Mouse (Mus musculus) layer of hippocampus, adult 2 months (tissue): ENCODE measurements at regions not wholly inside any gene's neighbourhood (a gene's known extent, or its start where the extent isn't known, plus 50 kb on each side); places are given as distances from the start of the nearest gene placed in this dataset.
A peak's percentile ranks its signal among the peaks of the same experiment; 100 is the strongest.

Source experiments
- DNase-seq, 2 experiments: peaks; one replicate each; pipeline ENCODE4 v3.0.0; 2022; ENCODE audit warnings: low spot score in 2 of 2
- H3K27ac ChIP-seq: fragments of 200-600 bp; 2 replicates; pipeline ENCODE4 v1.8.1; 2022
- H3K4me3 ChIP-seq: fragments of 200-600 bp; 2 replicates; pipeline ENCODE4 v1.8.1; 2022; ENCODE audit warnings: mild to moderate bottlenecking
- CTCF ChIP-seq: fragments of 200-600 bp; conservative IDR thresholded peaks from 2 replicates; pipeline ENCODE4 v1.8.1; 2022; ENCODE audit warnings: antibody characterized with exemption, mild to moderate bottlenecking, moderate library complexity

- no peak for DNase-seq
- H3K27ac ChIP-seq, result no peak overlapping the region
- no peak overlapping the region for H3K4me3 ChIP-seq
- no peak for TF ChIP-seq CTCF
Observed at GRCm38 (mm10) chr15:7597335-7597734, 199.1 kb upstream of the Egflam start.

GRCm38 (mm10) chr15:7597805-7598204, 199.6 kb upstream of the Egflam start:
- Histone ChIP-seq H3K27ac (no peak overlapping the region), H3K4me3 (no peak overlapping the region)
- no peak for DNase-seq
- no peak for TF ChIP-seq CTCF

GRCm38 (mm10) chr15:7601540-7601939, 203.3 kb upstream of the Egflam start:
- no peak for DNase-seq
- no peak for TF ChIP-seq CTCF
- Histone ChIP-seq H3K4me3 (no peak overlapping the region), H3K27ac (no peak overlapping the region)

DNA sequence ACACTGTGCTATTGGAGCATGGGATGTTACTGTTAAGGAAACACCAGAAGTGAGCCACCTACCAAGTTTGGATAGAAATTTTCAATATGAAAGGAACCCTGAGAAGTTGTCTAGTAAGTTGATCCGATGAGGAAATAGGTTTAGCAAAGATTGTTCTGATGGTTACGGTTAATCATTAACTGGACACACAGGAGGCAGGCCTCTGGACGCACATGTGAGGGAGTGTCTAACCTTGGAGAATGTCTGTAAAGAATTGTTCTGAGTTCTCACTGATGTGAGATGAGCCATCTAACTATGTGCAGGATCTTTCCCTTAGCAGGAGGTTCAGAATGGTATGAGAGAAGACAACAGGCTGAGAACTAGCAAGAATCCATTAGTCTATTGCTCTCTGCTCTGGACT, 205.8 kb upstream of the Gdnf start:
- DNase-seq, result no peak
- Histone ChIP-seq H3K27ac (no peak overlapping the region), H3K4me3 (no peak overlapping the region)
- TF ChIP-seq CTCF, result no peak

GRCm38 (mm10) chr15:7617954-7618353, 192.7 kb upstream of the Gdnf start:
- TF ChIP-seq CTCF, result no peak
- Histone ChIP-seq H3K27ac (no peak overlapping the region), H3K4me3 (no peak overlapping the region)
- no peak for DNase-seq

GRCm38 (mm10) chr15:7623026-7623425, 187.6 kb upstream of the Gdnf start:
- no peak overlapping the region for H3K4me3 ChIP-seq
- no peak for DNase-seq
- no peak for TF ChIP-seq CTCF
- no peak overlapping the region for H3K27ac ChIP-seq

DNA sequence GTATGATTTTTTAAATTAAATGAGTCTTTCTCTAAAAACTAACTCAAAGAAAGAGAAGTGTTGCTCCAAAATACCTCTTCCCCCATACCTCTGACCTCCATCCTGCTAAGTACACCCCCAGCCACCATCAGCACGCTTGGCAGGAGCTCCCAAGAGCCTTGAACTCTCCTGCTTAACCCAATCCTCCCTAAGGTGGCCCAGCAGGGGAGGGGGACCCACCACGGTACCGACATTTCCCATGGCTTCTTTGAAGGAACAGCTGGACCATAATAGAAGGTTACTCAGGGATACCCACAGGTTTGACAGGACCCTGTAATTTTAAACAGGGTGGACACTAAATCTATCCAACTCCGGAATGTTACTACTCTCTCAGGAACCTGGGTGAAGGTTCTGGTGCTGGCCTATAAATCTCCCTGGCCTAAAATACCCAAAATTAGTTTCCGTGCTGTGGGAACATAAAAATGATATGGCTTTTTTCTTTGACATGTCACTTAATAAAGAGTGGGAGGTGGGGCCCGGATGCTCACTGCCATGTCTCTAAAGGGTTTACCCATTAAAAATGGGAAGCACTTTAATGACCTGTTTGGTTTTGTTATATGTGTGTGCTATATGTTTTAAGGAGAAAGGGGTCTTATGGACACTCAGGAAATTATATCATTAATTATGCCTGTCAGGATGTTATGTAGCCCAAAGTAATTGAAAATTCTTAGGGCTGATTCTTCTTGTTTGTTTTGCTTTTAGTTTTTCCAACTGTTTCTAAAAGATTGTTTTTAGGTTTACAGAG, 185.8 kb upstream of the Gdnf start:
- no peak overlapping the region for H3K4me3 ChIP-seq
- no peak overlapping the region for H3K27ac ChIP-seq
- DNase-seq, result no peak
- TF ChIP-seq CTCF, result no peak

GRCm38 (mm10) chr15:7629826-7630225, 180.8 kb upstream of the Gdnf start:
- Histone ChIP-seq H3K4me3 (no peak overlapping the region), H3K27ac (no peak overlapping the region)
- TF ChIP-seq CTCF, result no peak
- DNase-seq, result no peak

GRCm38 (mm10) chr15:7635234-7635633, 175.4 kb upstream of the Gdnf start:
- no peak for DNase-seq
- H3K4me3 ChIP-seq, result no peak overlapping the region
- H3K27ac ChIP-seq, result no peak overlapping the region
- no peak for TF ChIP-seq CTCF

GRCm38 (mm10) chr15:7639444-7639843, 171.2 kb upstream of the Gdnf start:
- no peak for TF ChIP-seq CTCF
- DNase-seq, result peak in 1 of 2 experiments; percentile 3
- no peak overlapping the region for H3K4me3 ChIP-seq
- no peak overlapping the region for H3K27ac ChIP-seq

GRCm38 (mm10) chr15:7642075-7642474, 168.6 kb upstream of the Gdnf start:
- no peak overlapping the region for H3K27ac ChIP-seq
- no peak for DNase-seq
- no peak for TF ChIP-seq CTCF
- no peak overlapping the region for H3K4me3 ChIP-seq

DNA sequence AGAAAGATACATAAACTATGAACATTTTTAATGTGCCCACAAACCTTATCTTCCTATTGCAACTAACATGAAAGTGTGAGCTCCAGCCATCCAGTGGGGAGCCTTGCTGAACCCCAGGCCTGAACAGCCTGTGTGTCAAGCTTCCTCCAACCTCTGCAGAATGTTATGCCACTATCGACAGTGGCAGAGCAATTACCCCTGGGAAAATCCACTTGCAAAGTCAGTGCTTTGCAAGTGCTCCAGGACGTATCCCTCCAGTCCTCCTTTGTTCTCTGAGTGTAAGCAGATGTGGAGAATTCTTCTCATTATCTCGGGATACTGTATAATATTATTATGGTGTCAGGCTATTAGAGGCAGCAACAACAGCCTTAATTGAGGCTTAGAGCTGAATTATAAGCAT, 159.9 kb upstream of the Gdnf start:
- no peak for DNase-seq
- Histone ChIP-seq H3K4me3 (no peak overlapping the region), H3K27ac (no peak overlapping the region)
- TF ChIP-seq CTCF, result no peak

- H3K27ac ChIP-seq, result no peak overlapping the region
- DNase-seq, result no peak
- no peak for TF ChIP-seq CTCF
- no peak overlapping the region for H3K4me3 ChIP-seq
Observed at GRCm38 (mm10) chr15:7663888-7664287, 146.8 kb upstream of the Gdnf start.

GRCm38 (mm10) chr15:7669631-7670030, 141.0 kb upstream of the Gdnf start:
- no peak overlapping the region for H3K27ac ChIP-seq
- H3K4me3 ChIP-seq, result no peak overlapping the region
- no peak for DNase-seq
- no peak for TF ChIP-seq CTCF
